Mouse (Mus musculus) liver, adult 2 months (tissue): Measurements from ENCODE around the gene Scml4.

Source experiments
- CTCF ChIP-seq: fragments of 200-500 bp; IDR thresholded peaks from 2 replicates; pipeline ENCODE4 v1.5.1; 2011; ENCODE audit warnings: low read depth, low read length, control low read depth
- POLR2A ChIP-seq: fragments of 200-500 bp; IDR thresholded peaks from 2 replicates; pipeline ENCODE4 v1.6.1; 2011; ENCODE audit warnings: low read length, control low read depth; ENCODE audit not compliant: insufficient read depth; ENCODE audit errors: extremely low read depth

- TF ChIP-seq CTCF (no peak), POLR2A (no peak)
These were observed 22.1 kb upstream of the Scml4 start for GRCm38 (mm10) chr10:42838106-42838505.
